ENCODE assay signal across 24 mouse cellular contexts in the genomic region with DNA sequence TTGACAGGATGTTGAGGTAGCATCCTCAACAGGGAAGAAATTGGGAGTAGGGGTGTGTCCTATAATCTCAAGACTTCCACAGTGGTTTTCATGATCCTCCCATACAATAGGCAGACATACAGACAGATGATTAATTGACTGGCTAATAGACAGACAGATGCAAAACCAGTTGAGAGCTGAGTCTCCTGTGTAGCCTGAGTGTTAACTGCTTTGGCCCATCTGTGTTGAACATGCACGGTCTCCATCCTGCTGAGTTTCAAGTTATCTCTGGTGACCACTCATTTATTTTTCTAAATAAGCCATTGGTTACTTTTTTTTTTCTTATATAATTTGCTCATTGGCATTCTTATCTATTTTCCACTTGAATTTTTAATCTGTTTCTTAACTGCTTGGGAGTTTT. TPM values are rescaled to one million over a fixed set of nuclear protein-coding genes. Genes with fewer than 3 reads are reported as not detected.
DNase-seq lines count a peak whose midpoint lies in the region; ATAC-seq lines count a peak whose summit lies in the region.
"Had no signal": no experiment of that assay in that cellular context is flagged by ENCODE, and none has a peak within 500 bp of the region (broad histone marks: within the 10 kb centered on the region; RNA-seq: fewer than 3 reads in every experiment).

No protein-coding gene starts in this region.

- no peak overlapping the region for H3K4me2 ChIP-seq in hindbrain, embryonic 14.5 days (replicated peaks)
- no peak overlapping the region for H3K4me2 ChIP-seq in hindbrain, embryonic 16.5 days (ENCODE audit: low read length)
- H3K4me2 ChIP-seq: forebrain, embryonic 13.5 days; heart, embryonic 12.5 days; heart, embryonic 15.5 days; hindbrain, embryonic 15.5 days; intestine, embryonic 15.5 days had no signal

- no peaks in the 10 kb centered on the region; the same call in none of the 2 replicates for H3K4me1 ChIP-seq in hindbrain, embryonic 14.5 days (replicated peaks; ENCODE audit: control insufficient read depth, insufficient read depth, low read length)
- no peaks in the 10 kb centered on the region for H3K4me1 ChIP-seq in hindbrain, embryonic 16.5 days (ENCODE audit: control insufficient read depth, insufficient read depth, low read depth, low read length)
- H3K4me1 ChIP-seq: forebrain, embryonic 13.5 days; hindbrain, embryonic 15.5 days; intestine, embryonic 15.5 days had no signal

- no peaks in the 10 kb centered on the region for H3K27me3 ChIP-seq in hindbrain, embryonic 14.5 days (ENCODE audit: control insufficient read depth, insufficient read depth, low read length)
- H3K27me3 ChIP-seq in hindbrain, embryonic 16.5 days (replicated peaks; ENCODE audit: control insufficient read depth, insufficient read depth, low read length) = no peaks in the 10 kb centered on the region
- H3K27me3 ChIP-seq: forebrain, embryonic 13.5 days; heart, embryonic 12.5 days; heart, embryonic 15.5 days; hindbrain, embryonic 15.5 days; intestine, embryonic 15.5 days had no signal

- DNase-seq in heart, adult 11 months = peak; percentile 18
- DNase-seq in heart, adult 8-10 months (ENCODE audit: low spot score) = no peak
- DNase-seq in hindbrain, embryonic 14.5 days (ENCODE audit: low spot score) = no peak
- no peak for DNase-seq in right cerebral cortex, postnatal 25 days
- DNase-seq: adrenal gland, adult 8-10 months; adrenal gland, postnatal 25 days; cerebellum, adult 11-12 months; cerebellum, adult 8-10 months; cerebellum, postnatal 10 days; cerebellum, postnatal 36 days; gastrocnemius, postnatal 10 days; gastrocnemius, postnatal 36 days; heart, postnatal 10 days; heart, postnatal 36 days had no signal

- 0 out of 2 replicates have a peak overlapping the region, but pooled peaks have one; percentile 24 for H3K27ac ChIP-seq in hindbrain, embryonic 14.5 days
- H3K27ac ChIP-seq in hindbrain, embryonic 16.5 days (ENCODE audit: low read depth, low read length) = no peak overlapping the region
- H3K27ac ChIP-seq: forebrain, embryonic 10.5 days; forebrain, embryonic 13.5 days; heart, embryonic 15.5 days; hindbrain, embryonic 15.5 days; intestine, embryonic 15.5 days had no signal

- H3K36me3 ChIP-seq in hindbrain, embryonic 14.5 days (replicated peaks; ENCODE audit: control insufficient read depth, insufficient read depth) = peaks cover 12% of the 10 kb centered on the region; the same call in 1 of the 2 replicates
- peaks cover 5% of the 10 kb centered on the region; the same call in 1 of the 2 replicates for H3K36me3 ChIP-seq in hindbrain, embryonic 16.5 days (ENCODE audit: control insufficient read depth, insufficient read depth, low read length)
- H3K36me3 ChIP-seq: heart, embryonic 15.5 days; intestine, embryonic 15.5 days had no signal

- no peaks in the 10 kb centered on the region for H3K9me3 ChIP-seq in hindbrain, embryonic 14.5 days (ENCODE audit: control insufficient read depth, low read length)
- H3K9me3 ChIP-seq in hindbrain, embryonic 16.5 days (ENCODE audit: control insufficient read depth, low read length) = no peaks in the 10 kb centered on the region
- H3K9me3 ChIP-seq: forebrain, embryonic 10.5 days; forebrain, embryonic 13.5 days; heart, embryonic 15.5 days; hindbrain, embryonic 15.5 days; intestine, embryonic 15.5 days had no signal

- H3K4me3 ChIP-seq in hindbrain, embryonic 14.5 days (replicated peaks; ENCODE audit: low read length) = no peak overlapping the region
- no peak overlapping the region for H3K4me3 ChIP-seq in hindbrain, embryonic 16.5 days (ENCODE audit: low read length)
- H3K4me3 ChIP-seq: forebrain, embryonic 10.5 days; forebrain, embryonic 13.5 days; heart, embryonic 12.5 days; heart, embryonic 15.5 days; hindbrain, embryonic 15.5 days; intestine, embryonic 15.5 days had no signal

- no peak overlapping the region for H3K9ac ChIP-seq in hindbrain, embryonic 14.5 days
- H3K9ac ChIP-seq in hindbrain, embryonic 16.5 days (ENCODE audit: low read depth, low read length) = no peak overlapping the region
- H3K9ac ChIP-seq: forebrain, embryonic 13.5 days; heart, embryonic 12.5 days; heart, embryonic 15.5 days; hindbrain, embryonic 15.5 days; intestine, embryonic 15.5 days had no signal

- ATAC-seq in hindbrain, embryonic 14.5 days (ENCODE audit: low FRiP score) = no peak
- ATAC-seq in hindbrain, embryonic 16.5 days = no peak
- peak; percentile 47; the same call in 1 of the 2 replicates for ATAC-seq in common myeloid progenitor, adult 5-6 weeks (replicated peaks; ENCODE audit: low read depth, poor library complexity, severe bottlenecking)
- ATAC-seq: activated CD4-positive, CD25-positive, alpha-beta regulatory T cell, adult 4 months; forebrain, embryonic 13.5 days; forebrain, embryonic 16.5 days; intestine, embryonic 15.5 days had no signal

- WGBS in hindbrain, embryonic 14.5 days = 66% methylated on average over 1 of the region's 1 CpGs
- 79% methylated on average over 1 of the region's 1 CpGs for WGBS in hindbrain, embryonic 16.5 days

RNA-seq across cellular contexts. Expression of gene Kidins220, which starts 53.9 kb away (rescaled TPM):
- total RNA-seq in heart, adult 8-10 months (2022) = 10 to 100 TPM; 57.2 to 84.5 (median 66.5) TPM
- polyA plus RNA-seq in hindbrain, embryonic 14.5 days (2014; fragmentation: Nextera tagmentation; extraction: Ambion mirVana) = 174 and 189 TPM in 2 replicates
- polyA plus RNA-seq in hindbrain, embryonic 16.5 days (2015; fragmentation: Nextera tagmentation; extraction: Ambion mirVana) = 114 and 142 TPM in 2 replicates
- total RNA-seq in common myeloid progenitor, adult 5-6 weeks (2017) = 66.0 and 89.1 TPM in 2 replicates
